Mouse (Mus musculus) liver, embryonic 11.5 days (tissue): ENCODE measurements around the gene Carhsp1. TPM values are rescaled to one million over a fixed set of nuclear protein-coding genes. Genes with fewer than 3 reads are reported as not detected.

Experiments used
- ATAC-seq: fragments of 200-750 bp; cut with Nextera tagmentation; replicated peaks from 2 replicates; pipeline ENCODE4 v1.8.0; 2017; ENCODE audit warnings: moderate number of reproducible peaks, mild to moderate bottlenecking, moderate TSS enrichment, moderate library complexity; ENCODE audit not compliant: low FRiP score
- DNase-seq: peaks from one replicate; pipeline ENCODE4 v3.0.0-alpha.2; 2017; ENCODE audit warnings: low spot score
- H3K27ac ChIP-seq: fragments of 300-500 bp; sonication (generic); 2 replicates; pipeline ENCODE4 v1.5.1; 2014; ENCODE audit warnings: mild to moderate bottlenecking, low read depth, low read length, control low read depth
- H3K27me3 ChIP-seq: fragments of 300-500 bp; sonication (generic); replicated peaks from 2 replicates; pipeline ENCODE4 v1.6.1; 2014; ENCODE audit warnings: low read length, mixed read lengths; ENCODE audit not compliant: control insufficient read depth, insufficient read depth
- H3K36me3 ChIP-seq: fragments of 300-500 bp; sonication (generic); 2 replicates; pipeline ENCODE4 v1.6.1; 2014; ENCODE audit warnings: mild to moderate bottlenecking, low read length, moderate library complexity, mixed read lengths; ENCODE audit not compliant: control insufficient read depth, insufficient read depth
- H3K4me1 ChIP-seq: fragments of 300-500 bp; sonication (generic); replicated peaks from 2 replicates; pipeline ENCODE4 v1.6.1; 2014; ENCODE audit warnings: low read length, mixed read lengths; ENCODE audit not compliant: control insufficient read depth, insufficient read depth
- H3K4me2 ChIP-seq: fragments of 300-500 bp; sonication (generic); 2 replicates; pipeline ENCODE4 v1.6.1; 2014; ENCODE audit warnings: mild to moderate bottlenecking, control low read depth, moderate library complexity
- H3K4me3 ChIP-seq: fragments of 300-500 bp; sonication (generic); 2 replicates; pipeline ENCODE4 v1.5.1; 2014; ENCODE audit warnings: low read depth, low read length, control low read depth
- H3K9ac ChIP-seq: fragments of 300-500 bp; sonication (generic); 2 replicates; pipeline ENCODE4 v1.6.1; 2014; ENCODE audit warnings: low read depth, low read length, control low read depth
- H3K9me3 ChIP-seq: fragments of 300-500 bp; sonication (generic); 2 replicates; pipeline ENCODE4 v1.6.1; 2016; ENCODE audit warnings: low read length, inconsistent platforms, mixed read lengths; ENCODE audit not compliant: control insufficient read depth
- WGBS: fragments of 180-500 bp; shearing (Covaris S2); extraction: QIAGEN DNeasy Blood & Tissue Kit; methylation state at CpG from one replicate; pipeline ENCODE4 v1.1.7; 2014; 5-methylcytosine and 5-hydroxymethylcytosine counted together
- polyA plus RNA-seq: library from polyadenylated mRNA; unstranded; fragments of >200 nt; fragmentation: Nextera tagmentation; extraction: Ambion mirVana; gene quantifications from 2 replicates; pipeline ENCODE4 v1.2.1, GENCODE M21; 2014

The Carhsp1 gene
- polyA plus RNA-seq, 1 experiment from 2014 or later, result 25.4 TPM

GRCm38 (mm10) chr16:8639466-8640191 lies 32.3 kb downstream of the Carhsp1 start:
- peaks cover 17% of the 10 kb centered on the region for H3K4me1 ChIP-seq
- WGBS, result 59% methylated on average over 11 of the region's 11 CpGs
- ATAC-seq (no peak), DNase-seq (no peak)
- H3K36me3 ChIP-seq, result peaks cover 23% of the 10 kb centered on the region
- H3K4me2 ChIP-seq, result peak overlapping the region; percentile 66
- H3K9me3 ChIP-seq, result no peaks in the 10 kb centered on the region
- 0 out of 2 replicates have a peak overlapping the region, but pooled peaks have one; percentile 35 for H3K9ac ChIP-seq
- no peaks in the 10 kb centered on the region for H3K27me3 ChIP-seq
- no peak overlapping the region for H3K27ac ChIP-seq
- peak overlapping the region; percentile 88 for H3K4me3 ChIP-seq

GRCm38 (mm10) chr16:8638131-8638530 lies 33.8 kb downstream of the Carhsp1 start:
- ATAC-seq, result no peak
- 24% methylated on average over 7 of the region's 7 CpGs for WGBS

GRCm38 (mm10) chr16:8637217-8638051 lies 34.5 kb downstream of the Carhsp1 start, which contains the start of the genes Pmm2 and Tmem186:
TSS of gene Pmm2 (plus strand) at chr16:8637674.
TSS of gene Tmem186 (minus strand) at chr16:8637712.
- Histone ChIP-seq H3K4me2 (peak within 1 kb of the TSS; percentile 66), H3K27me3 (no peaks in the 10 kb centered on the region), H3K27ac (peak within 1 kb of the TSS; percentile 92), H3K36me3 (peaks cover 7% of the 10 kb centered on the region), H3K4me3 (peak within 1 kb of the TSS; percentile 88), H3K4me1 (peaks cover 17% of the 10 kb centered on the region), H3K9me3 (no peaks in the 10 kb centered on the region), H3K9ac (peak within 1 kb of the TSS; percentile 87)
- ATAC-seq (peak; percentile 85), DNase-seq (peak; percentile 85)
- WGBS, result under 1% methylated on average over 59 of the region's 59 CpGs

More at GRCm38 (mm10) chr16:8638131-8638530, 33.8 kb downstream of the Carhsp1 start:
- H3K27me3 ChIP-seq, result no peaks in the 10 kb centered on the region
- DNase-seq, result no peak
- H3K4me2 ChIP-seq, result peak overlapping the region; percentile 66
- H3K27ac ChIP-seq, result peak overlapping the region; percentile 92
- H3K9me3 ChIP-seq, result no peaks in the 10 kb centered on the region
- peaks cover 17% of the 10 kb centered on the region for H3K4me1 ChIP-seq
- peak overlapping the region; percentile 88 for H3K4me3 ChIP-seq
- H3K36me3 ChIP-seq, result peaks cover 12% of the 10 kb centered on the region
- H3K9ac ChIP-seq, result peak overlapping the region; percentile 87

GRCm38 (mm10) chr16:8636867-8637216 lies 35.1 kb downstream of the Carhsp1 start:
- no peaks in the 10 kb centered on the region for H3K9me3 ChIP-seq
- peak overlapping the region; percentile 92 for H3K27ac ChIP-seq
- 2% methylated on average over 13 of the region's 13 CpGs for WGBS
- H3K27me3 ChIP-seq, result no peaks in the 10 kb centered on the region
- ATAC-seq (peak; percentile 39), DNase-seq (no peak)
- peaks cover 17% of the 10 kb centered on the region for H3K4me1 ChIP-seq
- H3K36me3 ChIP-seq, result peaks cover 7% of the 10 kb centered on the region
- H3K4me3 ChIP-seq, result peak overlapping the region; percentile 88
- H3K9ac ChIP-seq, result peak overlapping the region; percentile 87
- peak overlapping the region; percentile 66 for H3K4me2 ChIP-seq

GRCm38 (mm10) chr16:8631428-8631827 lies 40.5 kb downstream of the Carhsp1 start:
- DNase-seq (no peak), ATAC-seq (no peak)
- peaks cover 7% of the 10 kb centered on the region for H3K36me3 ChIP-seq
- no peak overlapping the region for H3K4me2 ChIP-seq
- no peaks in the 10 kb centered on the region for H3K27me3 ChIP-seq
- H3K4me1 ChIP-seq, result peaks cover 6% of the 10 kb centered on the region; the same call in 1 of the 2 replicates
- no peaks in the 10 kb centered on the region for H3K9me3 ChIP-seq
- 77% methylated on average over 5 of the region's 5 CpGs for WGBS
- H3K27ac ChIP-seq, result no peak overlapping the region
- H3K4me3 ChIP-seq, result no peak overlapping the region
- no peak overlapping the region for H3K9ac ChIP-seq

- H3K9me3 ChIP-seq, result no peaks in the 10 kb centered on the region
- H3K27me3 ChIP-seq, result no peaks in the 10 kb centered on the region
- no peak overlapping the region for H3K9ac ChIP-seq
- DNase-seq (no peak), ATAC-seq (no peak)
- peaks cover under 1% of the 10 kb centered on the region for H3K36me3 ChIP-seq
- no peak overlapping the region for H3K4me3 ChIP-seq
- H3K4me2 ChIP-seq, result no peak overlapping the region
- WGBS, result 74% methylated on average over 2 of the region's 2 CpGs
- H3K4me1 ChIP-seq, result no peaks in the 10 kb centered on the region
- H3K27ac ChIP-seq, result no peak overlapping the region
These were observed 41.5 kb downstream of the Carhsp1 start for GRCm38 (mm10) chr16:8630419-8630818.

- Histone ChIP-seq H3K4me3 (no peak overlapping the region), H3K36me3 (no peaks in the 10 kb centered on the region; the same call in 1 of the 2 replicates), H3K9me3 (no peaks in the 10 kb centered on the region), H3K4me1 (peaks cover 4% of the 10 kb centered on the region; the same call in 1 of the 2 replicates), H3K4me2 (no peak overlapping the region), H3K27ac (no peak overlapping the region), H3K9ac (no peak overlapping the region), H3K27me3 (no peaks in the 10 kb centered on the region)
- 78% methylated on average over 16 of the region's 16 CpGs for WGBS
- no peak for DNase-seq
- ATAC-seq, result no peak
These were observed 51.4 kb downstream of the Carhsp1 start for GRCm38 (mm10) chr16:8620315-8621115.

- whole genome bisulfite sequencing, result 60% methylated on average over 10 of the region's 10 CpGs
- no peak overlapping the region for H3K4me2 ChIP-seq
- H3K4me1 ChIP-seq, result peaks cover 4% of the 10 kb centered on the region; the same call in 1 of the 2 replicates
- DNase-seq (no peak), ATAC-seq (no peak)
- H3K9ac ChIP-seq, result no peak overlapping the region
- no peak overlapping the region for H3K27ac ChIP-seq
- H3K9me3 ChIP-seq, result no peaks in the 10 kb centered on the region
- H3K4me3 ChIP-seq, result no peak overlapping the region
- H3K36me3 ChIP-seq, result no peaks in the 10 kb centered on the region; the same call in 1 of the 2 replicates
- H3K27me3 ChIP-seq, result no peaks in the 10 kb centered on the region
These were observed 52.2 kb downstream of the Carhsp1 start for GRCm38 (mm10) chr16:8619659-8620314.
